Mouse (Mus musculus) embryonic facial prominence, embryonic 15.5 days (tissue): ENCODE measurements around the gene Aldh1l1. TPM values are rescaled to one million over a fixed set of nuclear protein-coding genes. Genes with fewer than 3 reads are reported as not detected.

Experiments used
- ATAC-seq: fragments of 200-750 bp; cut with Nextera tagmentation; 2 replicates; pipeline ENCODE4 v1.8.0; 2017; ENCODE audit warnings: low read depth, moderate TSS enrichment; ENCODE audit not compliant: insufficient number of reproducible peaks, low FRiP score, low TSS enrichment
- H3K27ac ChIP-seq: fragments of 300-500 bp; sonication (generic); replicated peaks from 2 replicates; pipeline ENCODE4 v1.5.1; 2015; ENCODE audit warnings: mild to moderate bottlenecking, inconsistent platforms
- H3K27me3 ChIP-seq: fragments of 300-500 bp; sonication (generic); 2 replicates; pipeline ENCODE4 v1.6.1; 2015; ENCODE audit warnings: inconsistent platforms
- H3K36me3 ChIP-seq: fragments of 300-500 bp; sonication (generic); 2 replicates; pipeline ENCODE4 v1.6.1; 2015; ENCODE audit warnings: mild to moderate bottlenecking, inconsistent platforms
- H3K4me1 ChIP-seq: fragments of 300-500 bp; sonication (generic); 2 replicates; pipeline ENCODE4 v1.6.1; 2015; ENCODE audit warnings: inconsistent platforms
- H3K4me2 ChIP-seq: fragments of 300-500 bp; sonication (generic); replicated peaks from 2 replicates; pipeline ENCODE4 v1.6.1; 2015; ENCODE audit warnings: mild to moderate bottlenecking, inconsistent platforms
- H3K4me3 ChIP-seq: fragments of 300-500 bp; sonication (generic); replicated peaks from 2 replicates; pipeline ENCODE4 v1.5.1; 2015; ENCODE audit warnings: mild to moderate bottlenecking, inconsistent platforms
- H3K9ac ChIP-seq: fragments of 300-500 bp; sonication (generic); 2 replicates; pipeline ENCODE4 v1.6.1; 2015; ENCODE audit warnings: inconsistent platforms
- H3K9me3 ChIP-seq: fragments of 300-500 bp; sonication (generic); replicated peaks from 2 replicates; pipeline ENCODE4 v1.6.1; 2016; ENCODE audit warnings: inconsistent platforms
- WGBS: fragments of 180-500 bp; shearing (Covaris S2); methylation state at CpG from one replicate; pipeline ENCODE4 v1.1.7; 2015; 5-methylcytosine and 5-hydroxymethylcytosine counted together
- polyA plus RNA-seq: library from polyadenylated mRNA; unstranded; fragments of >200 nt; fragmentation: Nextera tagmentation; extraction: Ambion mirVana; gene quantifications from 2 replicates; pipeline ENCODE4 v1.2.1, GENCODE M21; 2015

Aldh1l1 gene
- polyA plus RNA-seq, 1 experiment from 2014 or later = 2.1 TPM

GRCm38 (mm10) chr6:90534701-90535475 lies 48.7 kb downstream of the Aldh1l1 start:
- WGBS = 55% methylated on average over 8 of the region's 8 CpGs
- Histone ChIP-seq H3K4me3 (no peak overlapping the region), H3K36me3 (no peaks in the 10 kb centered on the region), H3K9me3 (no peaks in the 10 kb centered on the region), H3K27me3 (no peaks in the 10 kb centered on the region), H3K4me1 (no peaks in the 10 kb centered on the region), H3K4me2 (no peak overlapping the region), H3K27ac (no peak overlapping the region), H3K9ac (no peak overlapping the region)
- ATAC-seq = no peak

DNA sequence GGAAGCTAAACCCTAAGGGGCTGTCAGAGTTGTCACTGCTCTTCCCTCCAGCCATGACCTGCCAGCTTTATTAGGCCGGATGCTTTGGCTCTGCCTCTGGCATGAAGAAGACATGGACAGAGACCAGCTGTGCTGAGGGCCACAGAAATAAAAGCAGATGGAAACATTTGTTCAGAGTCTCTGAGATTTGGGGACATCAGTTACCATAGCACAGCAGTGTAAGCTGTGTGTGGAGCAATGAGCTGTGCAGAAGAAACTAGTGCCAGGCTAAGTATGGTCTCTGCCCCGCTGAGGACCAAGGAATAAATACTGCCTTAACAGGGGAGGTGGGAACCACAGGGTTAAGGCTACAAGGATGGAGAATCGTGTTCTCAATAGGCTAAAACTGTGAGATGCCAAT lies 50.6 kb downstream of the Aldh1l1 start:
- 65% methylated on average over 3 of the region's 3 CpGs for WGBS
- no peaks in the 10 kb centered on the region for H3K4me1 ChIP-seq
- no peak overlapping the region for H3K4me3 ChIP-seq
- H3K36me3 ChIP-seq = no peaks in the 10 kb centered on the region
- ATAC-seq = no peak
- H3K27ac ChIP-seq = no peak overlapping the region
- H3K27me3 ChIP-seq = no peaks in the 10 kb centered on the region
- no peak overlapping the region for H3K9ac ChIP-seq
- no peaks in the 10 kb centered on the region for H3K9me3 ChIP-seq
- H3K4me2 ChIP-seq = no peak overlapping the region

- Histone ChIP-seq H3K4me2 (no peak overlapping the region), H3K36me3 (no peaks in the 10 kb centered on the region), H3K4me1 (no peaks in the 10 kb centered on the region), H3K4me3 (no peak overlapping the region), H3K9me3 (no peaks in the 10 kb centered on the region), H3K27ac (no peak overlapping the region), H3K9ac (no peak overlapping the region), H3K27me3 (no peaks in the 10 kb centered on the region)
- 7% methylated on average over 7 of the region's 7 CpGs for WGBS
- ATAC-seq = no peak
Measured at GRCm38 (mm10) chr6:90537941-90538340, 51.7 kb downstream of the Aldh1l1 start.

- no peak overlapping the region for H3K4me3 ChIP-seq
- no peaks in the 10 kb centered on the region for H3K36me3 ChIP-seq
- H3K27ac ChIP-seq = no peak overlapping the region
- 95% methylated on average over 4 of the region's 4 CpGs for WGBS
- H3K9ac ChIP-seq = no peak overlapping the region
- no peaks in the 10 kb centered on the region for H3K9me3 ChIP-seq
- no peak overlapping the region for H3K4me2 ChIP-seq
- H3K27me3 ChIP-seq = no peaks in the 10 kb centered on the region
- H3K4me1 ChIP-seq = no peaks in the 10 kb centered on the region
- ATAC-seq = no peak
Measured at GRCm38 (mm10) chr6:90539271-90539670, 53.0 kb downstream of the Aldh1l1 start.

- 0 out of 2 replicates have a peak, but pooled peaks have one; percentile 2 for ATAC-seq
- Histone ChIP-seq H3K27me3 (no peaks in the 10 kb centered on the region), H3K4me1 (no peaks in the 10 kb centered on the region), H3K9ac (no peak overlapping the region), H3K9me3 (no peaks in the 10 kb centered on the region), H3K4me2 (no peak overlapping the region), H3K36me3 (no peaks in the 10 kb centered on the region), H3K27ac (no peak overlapping the region), H3K4me3 (no peak overlapping the region)
- 79% methylated on average over 1 of the region's 1 CpGs for WGBS
Measured at GRCm38 (mm10) chr6:90540520-90540919, 54.3 kb downstream of the Aldh1l1 start.

GRCm38 (mm10) chr6:90541367-90541772 lies 55.1 kb downstream of the Aldh1l1 start:
- no peaks in the 10 kb centered on the region for H3K9me3 ChIP-seq
- WGBS = 55% methylated on average over 5 of the region's 5 CpGs
- H3K27ac ChIP-seq = no peak overlapping the region
- H3K9ac ChIP-seq = no peak overlapping the region
- no peak for ATAC-seq
- H3K36me3 ChIP-seq = no peaks in the 10 kb centered on the region
- H3K4me3 ChIP-seq = no peak overlapping the region
- H3K27me3 ChIP-seq = no peaks in the 10 kb centered on the region
- H3K4me2 ChIP-seq = no peak overlapping the region
- no peaks in the 10 kb centered on the region for H3K4me1 ChIP-seq

- 55% methylated on average over 2 of the region's 2 CpGs for WGBS
- no peak for ATAC-seq
- no peak overlapping the region for H3K9ac ChIP-seq
Measured at GRCm38 (mm10) chr6:90544433-90544832, 58.2 kb downstream of the Aldh1l1 start.

GRCm38 (mm10) chr6:90546274-90546673 lies 60.0 kb downstream of the Aldh1l1 start:
- H3K4me3 ChIP-seq = no peak overlapping the region
- no peaks in the 10 kb centered on the region for H3K9me3 ChIP-seq
- 59% methylated on average over 3 of the region's 3 CpGs for WGBS
- ATAC-seq = no peak
- H3K36me3 ChIP-seq = no peaks in the 10 kb centered on the region
- H3K4me2 ChIP-seq = no peak overlapping the region
- no peak overlapping the region for H3K27ac ChIP-seq
- H3K27me3 ChIP-seq = no peaks in the 10 kb centered on the region
- H3K9ac ChIP-seq = no peak overlapping the region
- H3K4me1 ChIP-seq = no peaks in the 10 kb centered on the region

More at GRCm38 (mm10) chr6:90544433-90544832, 58.2 kb downstream of the Aldh1l1 start:
- Histone ChIP-seq H3K4me2 (no peak overlapping the region), H3K27ac (no peak overlapping the region), H3K4me3 (no peak overlapping the region), H3K4me1 (no peaks in the 10 kb centered on the region), H3K9me3 (no peaks in the 10 kb centered on the region), H3K36me3 (no peaks in the 10 kb centered on the region), H3K27me3 (no peaks in the 10 kb centered on the region)

- H3K4me1 ChIP-seq = no peaks in the 10 kb centered on the region
- no peak overlapping the region for H3K27ac ChIP-seq
- no peak overlapping the region for H3K9ac ChIP-seq
- H3K4me2 ChIP-seq = no peak overlapping the region
- H3K27me3 ChIP-seq = no peaks in the 10 kb centered on the region
- H3K4me3 ChIP-seq = no peak overlapping the region
- no peaks in the 10 kb centered on the region for H3K9me3 ChIP-seq
- WGBS = 77% methylated on average over 3 of the region's 3 CpGs
- H3K36me3 ChIP-seq = no peaks in the 10 kb centered on the region
- ATAC-seq = no peak
Measured at GRCm38 (mm10) chr6:90547041-90547440, 60.8 kb downstream of the Aldh1l1 start.

DNA sequence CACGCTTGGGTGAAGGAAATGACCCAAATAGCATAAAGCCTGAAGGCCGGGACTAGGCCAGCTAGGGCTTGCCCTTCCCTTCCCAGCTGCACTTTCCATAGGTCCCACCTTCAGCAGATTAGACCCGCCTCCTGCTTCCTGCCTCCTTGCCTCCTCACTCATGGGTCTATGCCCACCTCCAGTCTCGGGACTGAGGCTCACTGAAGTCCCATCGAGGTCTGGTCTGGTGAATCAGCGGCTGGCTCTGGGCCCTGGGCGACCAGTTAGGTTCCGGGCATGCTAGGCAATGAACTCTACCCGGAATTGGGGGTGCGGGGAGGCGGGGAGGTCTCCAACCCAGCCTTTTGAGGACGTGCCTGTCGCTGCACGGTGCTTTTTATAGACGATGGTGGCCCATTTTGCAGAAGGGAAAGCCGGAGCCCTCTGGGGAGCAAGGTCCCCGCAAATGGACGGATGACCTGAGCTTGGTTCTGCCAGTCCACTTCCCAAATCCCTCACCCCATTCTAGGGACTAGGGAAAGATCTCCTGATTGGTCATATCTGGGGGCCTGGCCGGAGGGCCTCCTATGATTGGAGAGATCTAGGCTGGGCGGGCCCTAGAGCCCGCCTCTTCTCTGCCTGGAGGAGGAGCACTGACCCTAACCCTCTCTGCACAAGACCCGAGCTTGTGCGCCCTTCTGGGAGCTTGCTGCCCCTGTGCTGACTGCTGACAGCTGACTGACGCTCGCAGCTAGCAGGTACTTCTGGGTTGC lies 64.1 kb downstream of the Aldh1l1 start:
- H3K4me3 ChIP-seq = peak overlapping the region; percentile 29
- H3K9ac ChIP-seq = no peak overlapping the region
- H3K27me3 ChIP-seq = no peaks in the 10 kb centered on the region
- no peak overlapping the region for H3K27ac ChIP-seq
- H3K36me3 ChIP-seq = no peaks in the 10 kb centered on the region
- H3K4me2 ChIP-seq = peak overlapping the region; percentile 45
- no peaks in the 10 kb centered on the region for H3K9me3 ChIP-seq
- no peaks in the 10 kb centered on the region for H3K4me1 ChIP-seq
- peak; percentile 67; the same call in 1 of the 2 replicates for ATAC-seq
- 14% methylated on average over 25 of the region's 25 CpGs for WGBS

- H3K4me2 ChIP-seq = no peak overlapping the region
- H3K9me3 ChIP-seq = no peaks in the 10 kb centered on the region
- no peak overlapping the region for H3K27ac ChIP-seq
- no peak overlapping the region for H3K4me3 ChIP-seq
- ATAC-seq = no peak
- H3K4me1 ChIP-seq = no peaks in the 10 kb centered on the region
- no peaks in the 10 kb centered on the region for H3K27me3 ChIP-seq
- no peaks in the 10 kb centered on the region for H3K36me3 ChIP-seq
- H3K9ac ChIP-seq = no peak overlapping the region
Measured at GRCm38 (mm10) chr6:90551251-90551650, 65.0 kb downstream of the Aldh1l1 start.
